Mouse (Mus musculus) liver, postnatal 0 days (tissue): ENCODE measurements around the gene Lce1d. TPM values are rescaled to one million over a fixed set of nuclear protein-coding genes. Genes with fewer than 3 reads are reported as not detected.

Experiments
- ATAC-seq: fragments of 200-750 bp; cut with Nextera tagmentation; 2 replicates; pipeline ENCODE4 v1.8.0; 2017; ENCODE audit warnings: mild to moderate bottlenecking, moderate library complexity
- DNase-seq: peaks from one replicate; pipeline ENCODE4 v3.0.0-alpha.2; 2016
- H3K27ac ChIP-seq: fragments of 300-500 bp; sonication (generic); 2 replicates; pipeline ENCODE4 v1.5.1; 2014; ENCODE audit warnings: antibody characterized with exemption, moderate library complexity, mild to moderate bottlenecking, low read depth
- H3K27me3 ChIP-seq: fragments of 300-500 bp; sonication (generic); 2 replicates; pipeline ENCODE4 v1.6.1; 2014; ENCODE audit warnings: low read length, control low read depth, mixed read lengths; ENCODE audit not compliant: insufficient read depth
- H3K36me3 ChIP-seq: fragments of 300-500 bp; sonication (generic); replicated peaks from 2 replicates; pipeline ENCODE4 v1.6.1; 2014; ENCODE audit warnings: mild to moderate bottlenecking, control low read depth, low read length, moderate library complexity, mixed read lengths; ENCODE audit not compliant: insufficient read depth
- H3K4me1 ChIP-seq: fragments of 300-500 bp; sonication (generic); 2 replicates; pipeline ENCODE4 v1.6.1; 2014; ENCODE audit warnings: antibody characterized with exemption, mild to moderate bottlenecking, control low read depth; ENCODE audit not compliant: insufficient read depth
- H3K4me2 ChIP-seq: fragments of 300-500 bp; sonication (generic); 2 replicates; pipeline ENCODE4 v1.6.1; 2014; ENCODE audit warnings: low read depth, mild to moderate bottlenecking, low read length, moderate library complexity, mixed read lengths
- H3K4me3 ChIP-seq: fragments of 300-500 bp; sonication (generic); 2 replicates; pipeline ENCODE4 v1.5.1; 2014; ENCODE audit warnings: low read depth, low read length
- H3K9ac ChIP-seq: fragments of 300-500 bp; sonication (generic); replicated peaks from 2 replicates; pipeline ENCODE4 v1.6.1; 2014; ENCODE audit warnings: mild to moderate bottlenecking, moderate library complexity
- H3K9me3 ChIP-seq: fragments of 300-500 bp; sonication (generic); 2 replicates; pipeline ENCODE4 v1.6.1; 2016; ENCODE audit warnings: mild to moderate bottlenecking, control low read depth, low read length, mixed read lengths
- CTCF ChIP-seq: sonication (generic); IDR thresholded peaks from 2 replicates; pipeline ENCODE4 v1.5.1; 2016; ENCODE audit warnings: antibody characterized with exemption, low read depth
- EP300 ChIP-seq: IDR thresholded peaks from 2 replicates; pipeline ENCODE4 v1.6.1; 2016; ENCODE audit warnings: antibody characterized with exemption, low read depth, mild to moderate bottlenecking
- WGBS: fragments of 180-500 bp; shearing (Covaris S2); extraction: QIAGEN DNeasy Blood & Tissue Kit; methylation state at CpG from one replicate; pipeline ENCODE4 v1.1.7; 2014; ENCODE audit not compliant: insufficient replicate concordance; 5-methylcytosine and 5-hydroxymethylcytosine counted together
- polyA plus RNA-seq: library from polyadenylated mRNA; unstranded; fragments of >200 nt; fragmentation: Nextera tagmentation; extraction: Ambion mirVana; gene quantifications from 2 replicates; pipeline ENCODE4 v1.2.1, GENCODE M21; 2015

The Lce1d gene
- polyA plus RNA-seq, 1 experiment from 2014 or later = not detected

GRCm38 (mm10) chr3:92678947-92679346, 8.1 kb downstream of the Lce1d start, which contains the start of gene Lce1c:
Gene Lce1c, plus strand, starts transcription at chr3:92679247.
- no peaks in the 10 kb centered on the region for H3K9me3 ChIP-seq
- 88% methylated on average over 4 of the region's 4 CpGs for WGBS
- no peaks in the 10 kb centered on the region for H3K36me3 ChIP-seq
- no peaks in the 10 kb centered on the region for H3K27me3 ChIP-seq
- no peak within 1 kb of the TSS for H3K9ac ChIP-seq
- no peak for TF ChIP-seq CTCF
- no peak for TF ChIP-seq EP300
- no peak within 1 kb of the TSS for H3K4me2 ChIP-seq
- H3K27ac ChIP-seq = no peak within 1 kb of the TSS
- DNase-seq = no peak
- ATAC-seq = no peak
- no peak within 1 kb of the TSS for H3K4me3 ChIP-seq
- H3K4me1 ChIP-seq = no peaks in the 10 kb centered on the region

GRCm38 (mm10) chr3:92670215-92670614, 16.8 kb downstream of the Lce1d start, which contains the start of gene Lce1a2:
Gene Lce1a2, minus strand, starts transcription at chr3:92670315.
- H3K4me2 ChIP-seq = no peak within 1 kb of the TSS
- TF ChIP-seq EP300 (no peak), CTCF (no peak)
- no peak for ATAC-seq
- H3K27ac ChIP-seq = no peak within 1 kb of the TSS
- no peak within 1 kb of the TSS for H3K9ac ChIP-seq
- DNase-seq = no peak
- H3K36me3 ChIP-seq = no peaks in the 10 kb centered on the region
- H3K4me3 ChIP-seq = no peak within 1 kb of the TSS
- no peaks in the 10 kb centered on the region for H3K27me3 ChIP-seq
- no peaks in the 10 kb centered on the region for H3K4me1 ChIP-seq
- no peaks in the 10 kb centered on the region for H3K9me3 ChIP-seq

GRCm38 (mm10) chr3:92656826-92657225, 30.2 kb downstream of the Lce1d start, which contains the start of gene Lce1b:
Gene Lce1b, minus strand, starts transcription at chr3:92656926.
- Histone ChIP-seq H3K4me3 (no peak within 1 kb of the TSS), H3K9me3 (no peaks in the 10 kb centered on the region), H3K4me2 (no peak within 1 kb of the TSS), H3K9ac (no peak within 1 kb of the TSS), H3K36me3 (no peaks in the 10 kb centered on the region), H3K27ac (no peak within 1 kb of the TSS), H3K27me3 (no peaks in the 10 kb centered on the region), H3K4me1 (no peaks in the 10 kb centered on the region)
- TF ChIP-seq EP300 (no peak), CTCF (no peak)
- DNase-seq (no peak), ATAC-seq (no peak)

DNA sequence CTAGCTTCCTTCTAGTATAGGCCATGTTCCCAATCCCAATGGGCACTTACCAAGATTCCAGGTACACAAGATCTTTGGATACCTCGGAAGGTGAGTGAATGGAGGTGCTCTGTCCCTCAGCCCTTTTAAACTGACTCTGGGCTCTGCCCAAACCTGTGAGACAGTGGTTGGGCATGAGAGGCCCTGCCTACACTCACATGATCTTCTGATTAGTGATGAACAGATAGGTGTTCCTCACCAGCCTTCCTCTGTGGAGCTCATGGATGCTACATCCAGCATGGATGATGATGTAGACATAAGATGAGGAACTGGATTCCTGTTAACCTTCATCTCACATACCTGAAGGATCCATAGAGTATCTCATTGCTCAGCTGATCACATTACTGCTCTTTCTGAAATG, 38.8 kb downstream of the Lce1d start, which contains the start of gene Lce1a1:
TSS of gene Lce1a1 (minus strand) at position 101 of the 400 bp plus-strand sequence.
- Histone ChIP-seq H3K36me3 (no peaks in the 10 kb centered on the region), H3K9me3 (no peaks in the 10 kb centered on the region), H3K27ac (no peak within 1 kb of the TSS), H3K27me3 (no peaks in the 10 kb centered on the region), H3K4me2 (no peak within 1 kb of the TSS), H3K4me3 (no peak within 1 kb of the TSS), H3K4me1 (no peaks in the 10 kb centered on the region), H3K9ac (no peak within 1 kb of the TSS)
- DNase-seq (no peak), ATAC-seq (no peak)
- WGBS = 73% methylated on average over 1 of the region's 1 CpGs
- TF ChIP-seq EP300 = no peak
- no peak for TF ChIP-seq CTCF

GRCm38 (mm10) chr3:92639854-92640253, 47.2 kb downstream of the Lce1d start:
- no peaks in the 10 kb centered on the region for H3K4me1 ChIP-seq
- 85% methylated on average over 15 of the region's 15 CpGs for WGBS
- TF ChIP-seq CTCF (no peak), EP300 (no peak)
- H3K4me3 ChIP-seq = no peak overlapping the region
- H3K4me2 ChIP-seq = no peak overlapping the region
- no peaks in the 10 kb centered on the region for H3K27me3 ChIP-seq
- H3K9me3 ChIP-seq = no peaks in the 10 kb centered on the region
- no peak overlapping the region for H3K27ac ChIP-seq
- H3K36me3 ChIP-seq = no peaks in the 10 kb centered on the region
- no peak overlapping the region for H3K9ac ChIP-seq
- DNase-seq (no peak), ATAC-seq (no peak)

- H3K27me3 ChIP-seq = no peaks in the 10 kb centered on the region
- ATAC-seq = no peak
- H3K36me3 ChIP-seq = no peaks in the 10 kb centered on the region
- WGBS = 66% methylated on average over 3 of the region's 3 CpGs
- TF ChIP-seq EP300 (no peak), CTCF (no peak)
- no peak overlapping the region for H3K4me2 ChIP-seq
- no peak overlapping the region for H3K4me3 ChIP-seq
- no peaks in the 10 kb centered on the region for H3K4me1 ChIP-seq
- no peaks in the 10 kb centered on the region for H3K9me3 ChIP-seq
- no peak overlapping the region for H3K27ac ChIP-seq
- H3K9ac ChIP-seq = no peak overlapping the region
- DNase-seq = no peak
Observed at GRCm38 (mm10) chr3:92638653-92638991, 48.4 kb downstream of the Lce1d start.

DNA sequence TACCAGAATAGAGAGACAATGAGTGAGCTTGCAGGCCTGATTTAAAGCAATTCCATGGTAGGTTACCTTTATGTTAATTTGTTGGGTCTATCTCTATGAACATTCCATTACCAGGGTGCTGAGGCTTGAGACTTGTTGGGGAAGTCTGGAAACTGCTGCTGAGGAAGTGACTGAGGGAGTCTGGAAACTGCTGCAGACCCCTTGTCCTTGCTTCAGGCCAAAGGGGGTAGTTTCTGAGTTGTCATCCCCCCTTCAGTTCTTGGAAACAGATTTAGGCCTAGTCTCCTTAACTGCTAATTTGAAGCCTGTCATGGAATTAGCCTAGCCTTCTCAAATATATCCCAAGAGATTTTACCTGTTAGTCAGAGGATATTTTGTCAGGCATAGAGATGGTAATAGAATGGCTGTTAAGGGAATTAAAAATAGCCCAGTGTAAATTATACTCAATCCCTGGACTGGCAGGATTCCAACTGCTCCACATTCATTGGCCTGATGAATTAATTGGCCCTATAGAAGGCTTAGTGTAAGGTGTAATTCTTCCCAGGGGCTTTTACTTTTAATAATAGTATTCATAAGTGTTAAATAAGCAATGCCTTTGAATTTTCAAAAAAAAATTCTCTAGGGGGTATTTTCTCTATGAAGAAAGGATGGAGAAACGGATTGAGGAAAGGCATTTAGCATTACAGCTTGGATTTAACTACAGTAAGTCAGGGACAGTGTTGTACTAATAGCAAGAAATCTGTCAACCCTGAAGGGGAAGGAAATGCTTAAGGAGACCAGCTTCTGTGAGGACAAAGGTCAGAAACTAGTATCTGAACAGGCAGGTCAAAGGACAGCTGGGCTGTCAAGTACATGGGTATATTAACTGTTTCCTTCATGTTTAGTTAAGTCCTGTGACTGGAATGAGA, 49.0 kb downstream of the Lce1d start:
- H3K9ac ChIP-seq = no peak overlapping the region
- H3K4me2 ChIP-seq = no peak overlapping the region
- H3K36me3 ChIP-seq = no peaks in the 10 kb centered on the region
- no peak overlapping the region for H3K27ac ChIP-seq
- no peak for ATAC-seq
- no peak for DNase-seq
- H3K4me1 ChIP-seq = no peaks in the 10 kb centered on the region
- H3K4me3 ChIP-seq = no peak overlapping the region
- H3K9me3 ChIP-seq = no peaks in the 10 kb centered on the region
- TF ChIP-seq CTCF (no peak), EP300 (no peak)
- no peaks in the 10 kb centered on the region for H3K27me3 ChIP-seq
- 41% methylated on average over 1 of the region's 1 CpGs for WGBS

Other genes starting within 250 kb of the Lce1d start
- gene Sprr1b, start 248.4 kb downstream of the Lce1d start, polyA plus RNA-seq = not detected in 2 replicates
- gene Sprr3, start 228.5 kb downstream of the Lce1d start, polyA plus RNA-seq = not detected in 2 replicates
- gene Sprr1a, start 201.3 kb downstream of the Lce1d start, polyA plus RNA-seq = 0.14 TPM in 1 of 2 replicates, not detected in the other
- not detected in 2 replicates for gene Sprr4, start 186.7 kb downstream of the Lce1d start, polyA plus RNA-seq
- not detected in 2 replicates for gene 2310046K23Rik, start 152.7 kb downstream of the Lce1d start, polyA plus RNA-seq
- gene Ivl, start 113.5 kb downstream of the Lce1d start, polyA plus RNA-seq = not detected in 2 replicates
- 5.1 and 6.3 TPM in 2 replicates for gene Smcp, start 98.2 kb downstream of the Lce1d start, polyA plus RNA-seq
- gene 2210017I01Rik, start 79.7 kb downstream of the Lce1d start, polyA plus RNA-seq = not detected in 2 replicates
- not detected in 2 replicates for gene Lce6a, start 65.5 kb downstream of the Lce1d start, polyA plus RNA-seq
- gene Lce1a1, start 38.9 kb downstream of the Lce1d start, polyA plus RNA-seq = not detected in 2 replicates
- not detected in 2 replicates for gene Lce1b, start 30.3 kb downstream of the Lce1d start, polyA plus RNA-seq
- gene Lce1a2, start 16.9 kb downstream of the Lce1d start, polyA plus RNA-seq = not detected in 2 replicates
- not detected in 2 replicates for gene Lce1c, start 8.0 kb downstream of the Lce1d start, polyA plus RNA-seq
- not detected in 2 replicates for gene Lce1e, start 21.9 kb upstream of the Lce1d start, polyA plus RNA-seq
- not detected in 2 replicates for gene Lce1f, start 33.1 kb upstream of the Lce1d start, polyA plus RNA-seq
- gene Gm38119, start 51.9 kb upstream of the Lce1d start, polyA plus RNA-seq = not detected in 2 replicates
- not detected in 2 replicates for gene Lce1g, start 65.1 kb upstream of the Lce1d start, polyA plus RNA-seq
- not detected in 2 replicates for gene Lce1h, start 77.9 kb upstream of the Lce1d start, polyA plus RNA-seq
- gene Lce1i, start 91.7 kb upstream of the Lce1d start, polyA plus RNA-seq = not detected in 2 replicates
- not detected in 2 replicates for gene Lce1j, start 103.3 kb upstream of the Lce1d start, polyA plus RNA-seq
- gene Lce1k, start 120.7 kb upstream of the Lce1d start, polyA plus RNA-seq = not detected in 2 replicates
- not detected in 2 replicates for gene Kprp, start 140.0 kb upstream of the Lce1d start, polyA plus RNA-seq
- gene Lce1l, start 164.1 kb upstream of the Lce1d start, polyA plus RNA-seq = not detected in 2 replicates
- not detected in 2 replicates for gene 2310050C09Rik, start 183.0 kb upstream of the Lce1d start, polyA plus RNA-seq
- gene Lce3a, start 239.0 kb upstream of the Lce1d start, polyA plus RNA-seq = not detected in 2 replicates
- gene Lce3b, start 245.8 kb upstream of the Lce1d start, polyA plus RNA-seq = not detected in 2 replicates